Mouse (Mus musculus): ENCODE results near the gene Etnk1.
"Not testable (repeated sequence)": the region's sequence is repeated elsewhere in the genome, so short reads cannot be mapped to it uniquely, and the experiment has no call there.

The Etnk1 gene

GRCm38 (mm10) chr6:143148868-143149267 lies 18.2 kb upstream of the Etnk1 start:
- DNase-seq (ENCODE audit: extremely low read depth, insufficient read length, low spot score) = peak; percentile 74

GRCm38 (mm10) chr6:143149766-143150291 lies 17.2 kb upstream of the Etnk1 start:
- no peak for DNase-seq (ENCODE audit: extremely low read depth, insufficient read length, low spot score)

- not testable (repeated sequence) for DNase-seq (ENCODE audit: extremely low read depth, insufficient read length, low spot score)
Measured at GRCm38 (mm10) chr6:143151081-143151995, 15.7 kb upstream of the Etnk1 start.

GRCm38 (mm10) chr6:143152321-143152827 lies 14.6 kb upstream of the Etnk1 start:
- peak; percentile 81 for DNase-seq (ENCODE audit: extremely low read depth, insufficient read length, low spot score)

- no peak for DNase-seq (ENCODE audit: extremely low read depth, insufficient read length, low spot score)
Measured at GRCm38 (mm10) chr6:143153160-143153559, 13.9 kb upstream of the Etnk1 start.

GRCm38 (mm10) chr6:143153751-143154494 lies 13.1 kb upstream of the Etnk1 start:
- no peak for DNase-seq (ENCODE audit: extremely low read depth, insufficient read length, low spot score)

GRCm38 (mm10) chr6:143154885-143155284 lies 12.1 kb upstream of the Etnk1 start:
- no peak for DNase-seq (ENCODE audit: extremely low read depth, insufficient read length, low spot score)

- DNase-seq (ENCODE audit: extremely low read depth, insufficient read length, low spot score) = no peak
Measured at GRCm38 (mm10) chr6:143155996-143156395, 11.0 kb upstream of the Etnk1 start.

- no peak for DNase-seq (ENCODE audit: extremely low read depth, insufficient read length, low spot score)
Measured at GRCm38 (mm10) chr6:143156684-143157083, 10.3 kb upstream of the Etnk1 start.

- DNase-seq (ENCODE audit: extremely low read depth, insufficient read length, low spot score) = no peak
Measured at GRCm38 (mm10) chr6:143157401-143157800, 9.6 kb upstream of the Etnk1 start.

- DNase-seq (ENCODE audit: extremely low read depth, insufficient read length, low spot score) = no peak
Measured at GRCm38 (mm10) chr6:143160572-143161231, 6.3 kb upstream of the Etnk1 start.

GRCm38 (mm10) chr6:143162161-143162877 lies 4.7 kb upstream of the Etnk1 start:
- DNase-seq (ENCODE audit: extremely low read depth, insufficient read length, low spot score) = no peak

- no peak for DNase-seq (ENCODE audit: extremely low read depth, insufficient read length, low spot score)
Measured at GRCm38 (mm10) chr6:143163956-143164905, 2.8 kb upstream of the Etnk1 start.

GRCm38 (mm10) chr6:143164906-143165255 lies 2.1 kb upstream of the Etnk1 start:
- DNase-seq (ENCODE audit: extremely low read depth, insufficient read length, low spot score) = no peak

- DNase-seq (ENCODE audit: extremely low read depth, insufficient read length, low spot score) = no peak
Measured at GRCm38 (mm10) chr6:143165404-143166257, 1.4 kb upstream of the Etnk1 start.

GRCm38 (mm10) chr6:143167409-143167919 lies 443 bp downstream of the Etnk1 start:
- peak; percentile 85 for DNase-seq (ENCODE audit: extremely low read depth, insufficient read length, low spot score)

GRCm38 (mm10) chr6:143167981-143168674 lies 1.1 kb downstream of the Etnk1 start:
- DNase-seq (ENCODE audit: extremely low read depth, insufficient read length, low spot score) = no peak

All from 3134 (cell line).